Comparison of ENCODE assay signal across 24 mouse cellular contexts in the genomic region with DNA sequence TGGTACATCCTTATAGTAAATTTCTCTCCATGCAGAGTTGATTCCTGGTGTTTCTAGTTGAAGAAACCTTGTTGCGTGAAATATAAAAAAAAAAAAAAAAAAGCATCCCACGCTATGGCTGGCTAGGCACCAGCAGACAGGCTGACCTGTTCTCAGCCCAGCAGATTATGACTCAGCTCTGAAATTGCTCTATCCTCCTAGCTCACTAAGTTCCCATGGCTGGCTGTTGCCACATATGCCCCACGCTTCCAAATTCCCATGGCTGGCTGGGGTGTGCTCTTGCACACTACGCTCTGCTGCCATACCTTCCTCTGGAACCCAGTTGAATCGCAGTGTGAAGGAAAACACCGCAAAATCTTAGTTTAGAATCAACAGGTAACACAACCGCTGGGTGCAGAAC.
"Had no signal": no experiment of that assay in that cellular context is flagged by ENCODE, and none has a peak within 500 bp of the region (broad histone marks: within the 10 kb centered on the region; RNA-seq: fewer than 3 reads in every experiment).

No protein-coding gene starts in this region.

- H3K27ac ChIP-seq: heart, embryonic 10.5 days; hindbrain, embryonic 10.5 days; hindbrain, embryonic 12.5 days; hindbrain, embryonic 14.5 days; limb, embryonic 10.5 days; limb, embryonic 12.5 days; liver, embryonic 13.5 days; liver, embryonic 15.5 days had no signal

- H3K36me3 ChIP-seq: heart, embryonic 10.5 days; heart, embryonic 12.5 days; hindbrain, embryonic 10.5 days; hindbrain, embryonic 12.5 days; limb, embryonic 10.5 days; limb, embryonic 12.5 days; liver, embryonic 13.5 days; liver, embryonic 15.5 days had no signal

- H3K27me3 ChIP-seq: heart, embryonic 12.5 days; hindbrain, embryonic 12.5 days; limb, embryonic 12.5 days; liver, embryonic 13.5 days; liver, embryonic 15.5 days had no signal

- H3K4me1 ChIP-seq: heart, embryonic 10.5 days; heart, embryonic 12.5 days; hindbrain, embryonic 10.5 days; hindbrain, embryonic 12.5 days; limb, embryonic 10.5 days; limb, embryonic 12.5 days; liver, embryonic 13.5 days; liver, embryonic 15.5 days had no signal

- H3K4me2 ChIP-seq: heart, embryonic 12.5 days; hindbrain, embryonic 12.5 days; hindbrain, embryonic 14.5 days; limb, embryonic 12.5 days; liver, embryonic 11.5 days; liver, embryonic 13.5 days; liver, embryonic 15.5 days had no signal

- H3K9me3 ChIP-seq: heart, embryonic 10.5 days; heart, embryonic 12.5 days; hindbrain, embryonic 10.5 days; hindbrain, embryonic 12.5 days; limb, embryonic 10.5 days; limb, embryonic 12.5 days; liver, embryonic 13.5 days; liver, embryonic 15.5 days had no signal

- ATAC-seq: hindbrain, embryonic 16.5 days; intestine, postnatal 0 days had no signal

- H3K4me3 ChIP-seq: heart, embryonic 10.5 days; heart, embryonic 12.5 days; hindbrain, embryonic 10.5 days; hindbrain, embryonic 12.5 days; limb, embryonic 10.5 days; limb, embryonic 12.5 days; liver, embryonic 13.5 days; liver, embryonic 15.5 days had no signal

- DNase-seq: gastrocnemius, postnatal 14 days; gastrocnemius, postnatal 36 days; heart, adult 18-20 months; heart, postnatal 10 days; heart, postnatal 4 days; kidney, adult 18-20 months; kidney, adult 8-10 months; kidney, postnatal 10 days; kidney, postnatal 25 days; kidney, postnatal 4 days; layer of hippocampus, adult 9-11 months; liver; liver, embryonic 13.5 days had no signal

- H3K9ac ChIP-seq: heart, embryonic 12.5 days; hindbrain, embryonic 12.5 days; hindbrain, embryonic 14.5 days; limb, embryonic 12.5 days; liver, embryonic 13.5 days; liver, embryonic 15.5 days had no signal
